Mouse (Mus musculus): ENCODE measurements at regions not wholly inside any gene's neighbourhood (a gene's known extent, or its start where the extent isn't known, plus 50 kb on each side); places are given as distances from the start of the nearest gene placed in this dataset.

- DNase-seq (ENCODE audit: low spot score in 2 of 2) = no peak
These were observed 56.2 kb downstream of the Rpl36a-ps1 start for GRCm38 (mm10) chr14:98937933-98938332.

GRCm38 (mm10) chr14:98937373-98937772 lies 56.7 kb downstream of the Rpl36a-ps1 start:
- no peak for DNase-seq (ENCODE audit: low spot score in 2 of 2)

- no peak for DNase-seq (ENCODE audit: low spot score in 2 of 2)
These were observed 60.7 kb downstream of the Rpl36a-ps1 start for GRCm38 (mm10) chr14:98933371-98933916.

GRCm38 (mm10) chr14:98929276-98929675 lies 64.8 kb downstream of the Rpl36a-ps1 start:
- DNase-seq (ENCODE audit: low spot score in 2 of 2) = no peak

GRCm38 (mm10) chr14:98908234-98908633 lies 85.9 kb downstream of the Rpl36a-ps1 start:
- no peak for DNase-seq (ENCODE audit: low spot score in 2 of 2)

- DNase-seq (ENCODE audit: low spot score in 2 of 2) = no peak
These were observed 95.2 kb downstream of the Rpl36a-ps1 start for GRCm38 (mm10) chr14:98898876-98899275.

GRCm38 (mm10) chr14:98897390-98897789 lies 96.7 kb downstream of the Rpl36a-ps1 start:
- no peak for DNase-seq (ENCODE audit: low spot score in 2 of 2)

GRCm38 (mm10) chr14:98895933-98896332 lies 98.2 kb downstream of the Rpl36a-ps1 start:
- DNase-seq (ENCODE audit: low spot score in 2 of 2) = no peak

GRCm38 (mm10) chr14:98892670-98893069 lies 101.4 kb downstream of the Rpl36a-ps1 start:
- no peak for DNase-seq (ENCODE audit: low spot score in 2 of 2)

- no peak for DNase-seq (ENCODE audit: low spot score in 2 of 2)
These were observed 102.7 kb downstream of the Rpl36a-ps1 start for GRCm38 (mm10) chr14:98891252-98891947.

- DNase-seq (ENCODE audit: low spot score in 2 of 2) = no peak
These were observed 106.5 kb downstream of the Rpl36a-ps1 start for GRCm38 (mm10) chr14:98887588-98887987.

GRCm38 (mm10) chr14:98886982-98887381 lies 107.1 kb downstream of the Rpl36a-ps1 start:
- DNase-seq (ENCODE audit: low spot score in 2 of 2) = no peak

GRCm38 (mm10) chr14:98882586-98882985 lies 111.5 kb downstream of the Rpl36a-ps1 start:
- no peak for DNase-seq (ENCODE audit: low spot score in 2 of 2)

- DNase-seq (ENCODE audit: low spot score in 2 of 2) = no peak
These were observed 116.2 kb downstream of the Rpl36a-ps1 start for GRCm38 (mm10) chr14:98877956-98878355.

- no peak for DNase-seq (ENCODE audit: low spot score in 2 of 2)
These were observed 120.7 kb downstream of the Rpl36a-ps1 start for GRCm38 (mm10) chr14:98873446-98873845.

GRCm38 (mm10) chr14:98869888-98870287 lies 124.2 kb downstream of the Rpl36a-ps1 start:
- DNase-seq (ENCODE audit: low spot score in 2 of 2) = no peak

- no peak for DNase-seq (ENCODE audit: low spot score in 2 of 2)
These were observed 127.2 kb downstream of the Rpl36a-ps1 start for GRCm38 (mm10) chr14:98866880-98867279.

- DNase-seq (ENCODE audit: low spot score in 2 of 2) = no peak
These were observed 130.1 kb downstream of the Rpl36a-ps1 start for GRCm38 (mm10) chr14:98864001-98864400.

- DNase-seq (ENCODE audit: low spot score in 2 of 2) = no peak
These were observed 130.5 kb downstream of the Rpl36a-ps1 start for GRCm38 (mm10) chr14:98863598-98863997.

- DNase-seq (ENCODE audit: low spot score in 2 of 2) = no peak
These were observed 131.9 kb downstream of the Rpl36a-ps1 start for GRCm38 (mm10) chr14:98862095-98862735.

GRCm38 (mm10) chr14:98858801-98859200 lies 135.3 kb downstream of the Rpl36a-ps1 start:
- DNase-seq (ENCODE audit: low spot score in 2 of 2) = no peak

- DNase-seq (ENCODE audit: low spot score in 2 of 2) = no peak
These were observed 145.6 kb downstream of the Rpl36a-ps1 start for GRCm38 (mm10) chr14:98848500-98848899.

GRCm38 (mm10) chr14:98844221-98844620 lies 149.9 kb downstream of the Rpl36a-ps1 start:
- DNase-seq (ENCODE audit: low spot score in 2 of 2) = no peak

Measured in frontal cortex, postnatal 14 days (tissue).